Mouse (Mus musculus) lung, adult 2 months (tissue): ENCODE measurements around the gene Mgst2.

ENCODE experiments used
- CTCF ChIP-seq: fragments of 200-500 bp; IDR thresholded peaks from 2 replicates; pipeline ENCODE4 v1.5.1; 2011; ENCODE audit warnings: mild to moderate bottlenecking, low read length, control low read depth; ENCODE audit not compliant: insufficient read depth
- POLR2A ChIP-seq: fragments of 200-500 bp; IDR thresholded peaks from 2 replicates; pipeline ENCODE4 v1.6.1; 2011; ENCODE audit warnings: low read depth, mild to moderate bottlenecking, control low read depth, low read length, borderline replicate concordance; ENCODE audit errors: extremely low read depth

- TF ChIP-seq CTCF (no peak), POLR2A (no peak)
These were observed 33.0 kb downstream of the Mgst2 start for GRCm38 (mm10) chr3:51693196-51693595.
